Mouse (Mus musculus): ENCODE results near the gene Itgb7.
A peak's percentile ranks its signal among the peaks of the same experiment; 100 is the strongest.

The Itgb7 gene

GRCm38 (mm10) chr15:102248812-102249191 is 17.1 kb upstream of the Itgb7 start:
- DNase-seq (ENCODE audit: low read depth) = peak; percentile 89

GRCm38 (mm10) chr15:102248131-102248811 is 16.5 kb upstream of the Itgb7 start:
- peak; percentile 72 for DNase-seq (ENCODE audit: low read depth)

GRCm38 (mm10) chr15:102247252-102248130 is 15.7 kb upstream of the Itgb7 start:
- DNase-seq (ENCODE audit: low read depth) = peak; percentile 80

- DNase-seq (ENCODE audit: low read depth) = peak; percentile 99
Measured at GRCm38 (mm10) chr15:102246866-102247251, 15.1 kb upstream of the Itgb7 start.

- peak; percentile 94 for DNase-seq (ENCODE audit: low read depth)
Measured at GRCm38 (mm10) chr15:102245891-102246741, 14.4 kb upstream of the Itgb7 start.

GRCm38 (mm10) chr15:102245461-102245881 is 13.7 kb upstream of the Itgb7 start:
- peak; percentile 45 for DNase-seq (ENCODE audit: low read depth)

- peak; percentile 72 for DNase-seq (ENCODE audit: low read depth)
Measured at GRCm38 (mm10) chr15:102244306-102245191, 12.8 kb upstream of the Itgb7 start.

- DNase-seq (ENCODE audit: low read depth) = peak; percentile 77
Measured at GRCm38 (mm10) chr15:102243229-102244190, 11.8 kb upstream of the Itgb7 start.

- no peak for DNase-seq (ENCODE audit: low read depth)
Measured at GRCm38 (mm10) chr15:102242404-102243228, 10.9 kb upstream of the Itgb7 start.

GRCm38 (mm10) chr15:102240607-102241006 is 8.9 kb upstream of the Itgb7 start:
- no peak for DNase-seq (ENCODE audit: low read depth)

GRCm38 (mm10) chr15:102239851-102240250 is 8.1 kb upstream of the Itgb7 start:
- no peak for DNase-seq (ENCODE audit: low read depth)

GRCm38 (mm10) chr15:102239260-102239590 is 7.5 kb upstream of the Itgb7 start:
- peak; percentile 85 for DNase-seq (ENCODE audit: low read depth)

GRCm38 (mm10) chr15:102238543-102239259 is 7.0 kb upstream of the Itgb7 start:
- no peak for DNase-seq (ENCODE audit: low read depth)

- DNase-seq (ENCODE audit: low read depth) = no peak
Measured at GRCm38 (mm10) chr15:102235371-102236027, 3.8 kb upstream of the Itgb7 start.

- peak; percentile 31 for DNase-seq (ENCODE audit: low read depth)
Measured at GRCm38 (mm10) chr15:102233896-102234295, 2.2 kb upstream of the Itgb7 start.

- DNase-seq (ENCODE audit: low read depth) = peak; percentile 88
Measured at GRCm38 (mm10) chr15:102232764-102233163, 1.0 kb upstream of the Itgb7 start.

- peak; percentile 78 for DNase-seq (ENCODE audit: low read depth)
Measured at GRCm38 (mm10) chr15:102230408-102231321, 1.1 kb downstream of the Itgb7 start.

All from NIH3T3 (cell line).